Mouse (Mus musculus): ENCODE results near the gene Mtor. TPM values are rescaled to one million over a fixed set of nuclear protein-coding genes. Genes with fewer than 3 reads are reported as not detected.

Gene Mtor
- total and polyA plus RNA-seq, 3 experiments: 10.5 to 28.6 (median 24.3) TPM

- H3K9ac ChIP-seq (ENCODE audit: insufficient read depth, low read depth): no peak overlapping the region
Measured at GRCm38 (mm10) chr4:148518235-148518795, 69.9 kb downstream of the Mtor start.

GRCm38 (mm10) chr4:148523538-148523937, 75.1 kb downstream of the Mtor start:
- Histone ChIP-seq H3K4me2 (ENCODE audit: insufficient read depth, low read depth, poor library complexity, severe bottlenecking) (no peak overlapping the region), H3K9ac (ENCODE audit: insufficient read depth, low read depth) (no peak overlapping the region), H3K4me3 (replicated peaks in 1 of 3; ENCODE audit: low read depth in 2 of 3, low read length in 2 of 3, poor library complexity in 1 of 3) (no peak overlapping the region), H3K9me3 (replicated peaks; ENCODE audit: low read length) (no peaks in the 10 kb centered on the region), H3K36me3 (replicated peaks in 1 of 2; ENCODE audit: control insufficient read depth in 1 of 2, insufficient read depth in 1 of 2, low read length in 1 of 2) (peaks cover 56 to 84% of the 10 kb centered on the region in 2 experiments), H3K79me2 (replicated peaks; ENCODE audit: control insufficient read depth, extremely low read depth, insufficient read depth, poor library complexity, severe bottlenecking) (no peaks in the 10 kb centered on the region), H3K4me1 (ENCODE audit: control insufficient read depth in 1 of 2, insufficient read depth in 2 of 2) (no peaks in the 10 kb centered on the region), H3K27me3 (replicated peaks) (no peaks in the 10 kb centered on the region), H3K27ac (ENCODE audit: insufficient read depth, low read depth) (no peak overlapping the region)
- in situ Hi-C loops (cut with MboI; ENCODE audit: low pct_ligation_motif_present, low pct_unique_long_range_greater_than_20kb, low sequenced_read_pairs): no loop called here
- TF ChIP-seq NRF1 (IDR thresholded peaks at IDR 0.05; ENCODE audit: low read depth, low read length) (no peak), ZKSCAN1 (IDR thresholded peaks at IDR 0.05; ENCODE audit: borderline replicate concordance, low read depth, low read length) (no peak), JUN (IDR thresholded peaks at IDR 0.05; ENCODE audit: insufficient read depth, low read depth, low read length) (no peak), BHLHE40 (IDR thresholded peaks at IDR 0.05; ENCODE audit: low read depth, low read length) (no peak), GABPA (IDR thresholded peaks at IDR 0.05; ENCODE audit: insufficient replicate concordance, low read depth, low read length) (no peak), POLR2AphosphoS2 (IDR thresholded peaks at IDR 0.05; ENCODE audit: low read depth, low read length) (no peak), ZNF384 (IDR thresholded peaks at IDR 0.05; ENCODE audit: low read depth, low read length) (no peak), JUND (conservative IDR thresholded peaks at IDR 0.05; ENCODE audit: low read depth, low read length) (no peak)
- DNase-seq (ENCODE audit: extremely low read depth): no peak
- dilution Hi-C loops (cut with MboI; ENCODE audit: extremely low pct_ligation_motif_present, extremely low pct_unique_long_range_greater_than_20kb, low sequenced_read_pairs): no loop called here

More at GRCm38 (mm10) chr4:148518235-148518795, 69.9 kb downstream of the Mtor start:
- H3K4me2 ChIP-seq (ENCODE audit: insufficient read depth, low read depth, poor library complexity, severe bottlenecking): no peak overlapping the region
- H3K9me3 ChIP-seq (replicated peaks; ENCODE audit: low read length): no peaks in the 10 kb centered on the region
- dilution Hi-C loops (cut with MboI; ENCODE audit: extremely low pct_ligation_motif_present, extremely low pct_unique_long_range_greater_than_20kb, low sequenced_read_pairs) (no loop called here), in situ Hi-C loops (cut with MboI; ENCODE audit: low pct_ligation_motif_present, low pct_unique_long_range_greater_than_20kb, low sequenced_read_pairs) (no loop called here)
- TF ChIP-seq CTCF (conservative IDR thresholded peaks at IDR 0.05 in 1 of 2, IDR thresholded peaks at IDR 0.05 in 1 of 2; ENCODE audit: low read depth in 2 of 2, low read length in 2 of 2) (no peak), RAD21 (IDR thresholded peaks at IDR 0.05; ENCODE audit: low read depth, low read length) (no peak), ZNF384 (IDR thresholded peaks at IDR 0.05; ENCODE audit: low read depth, low read length) (no peak), HCFC1 (IDR thresholded peaks at IDR 0.05; ENCODE audit: low read depth, low read length) (no peak)
- H3K4me3 ChIP-seq (replicated peaks in 1 of 3; ENCODE audit: low read depth in 2 of 3, low read length in 2 of 3, poor library complexity in 1 of 3): no peak overlapping the region
- H3K36me3 ChIP-seq (replicated peaks in 1 of 2; ENCODE audit: control insufficient read depth in 1 of 2, insufficient read depth in 1 of 2, low read length in 1 of 2): peaks cover 53 to 83% of the 10 kb centered on the region in 2 experiments
- no peaks in the 10 kb centered on the region for H3K79me2 ChIP-seq (replicated peaks; ENCODE audit: control insufficient read depth, extremely low read depth, insufficient read depth, poor library complexity, severe bottlenecking)
- no peaks in the 10 kb centered on the region for H3K27me3 ChIP-seq (replicated peaks)
- no peak overlapping the region for H3K27ac ChIP-seq (ENCODE audit: insufficient read depth, low read depth)
- DNase-seq (ENCODE audit: extremely low read depth): no peak
- H3K4me1 ChIP-seq (ENCODE audit: control insufficient read depth in 1 of 2, insufficient read depth in 2 of 2): no peaks in the 10 kb centered on the region

GRCm38 (mm10) chr4:148527158-148527910, 78.9 kb downstream of the Mtor start:
- H3K4me2 ChIP-seq (ENCODE audit: insufficient read depth, low read depth, poor library complexity, severe bottlenecking): no peak overlapping the region
- H3K27me3 ChIP-seq (replicated peaks): no peaks in the 10 kb centered on the region
- in situ Hi-C loops (cut with MboI; ENCODE audit: low pct_ligation_motif_present, low pct_unique_long_range_greater_than_20kb, low sequenced_read_pairs): no loop called here
- no peaks in the 10 kb centered on the region for H3K79me2 ChIP-seq (replicated peaks; ENCODE audit: control insufficient read depth, extremely low read depth, insufficient read depth, poor library complexity, severe bottlenecking)
- no peaks in the 10 kb centered on the region for H3K4me1 ChIP-seq (ENCODE audit: control insufficient read depth in 1 of 2, insufficient read depth in 2 of 2)
- no peak for DNase-seq (ENCODE audit: extremely low read depth)
- dilution Hi-C loops (cut with MboI; ENCODE audit: extremely low pct_ligation_motif_present, extremely low pct_unique_long_range_greater_than_20kb, low sequenced_read_pairs): no loop called here
- no peak overlapping the region for H3K27ac ChIP-seq (ENCODE audit: insufficient read depth, low read depth)
- no peak overlapping the region for H3K9ac ChIP-seq (ENCODE audit: insufficient read depth, low read depth)
- no peaks in the 10 kb centered on the region for H3K9me3 ChIP-seq (replicated peaks; ENCODE audit: low read length)
- H3K36me3 ChIP-seq (replicated peaks in 1 of 2; ENCODE audit: control insufficient read depth in 1 of 2, insufficient read depth in 1 of 2, low read length in 1 of 2): peaks cover 59 to 89% of the 10 kb centered on the region in 2 experiments
- TF ChIP-seq ZKSCAN1 (IDR thresholded peaks at IDR 0.05; ENCODE audit: borderline replicate concordance, low read depth, low read length) (no peak), CTCF (conservative IDR thresholded peaks at IDR 0.05 in 1 of 2, IDR thresholded peaks at IDR 0.05 in 1 of 2; ENCODE audit: low read depth in 2 of 2, low read length in 2 of 2) (no peak), NRF1 (IDR thresholded peaks at IDR 0.05; ENCODE audit: low read depth, low read length) (no peak), CHD1 (IDR thresholded peaks at IDR 0.05; ENCODE audit: low read depth, low read length) (no peak), TCF12 (IDR thresholded peaks at IDR 0.05; ENCODE audit: low read depth, low read length) (no peak), RAD21 (IDR thresholded peaks at IDR 0.05; ENCODE audit: low read depth, low read length) (no peak), ELF1 (IDR thresholded peaks at IDR 0.05; ENCODE audit: low read depth, low read length) (no peak), RCOR1 (conservative IDR thresholded peaks at IDR 0.05; ENCODE audit: low read depth, low read length) (no peak), MAZ (IDR thresholded peaks at IDR 0.05; ENCODE audit: low read depth, low read length) (no peak), EP300 (IDR thresholded peaks at IDR 0.05; ENCODE audit: low read length) (no peak), SMC3 (IDR thresholded peaks at IDR 0.05; ENCODE audit: low read depth, low read length) (no peak), ZNF384 (IDR thresholded peaks at IDR 0.05; ENCODE audit: low read depth, low read length) (no peak), TBP (conservative IDR thresholded peaks at IDR 0.05; ENCODE audit: low read depth, low read length) (no peak)
- H3K4me3 ChIP-seq (replicated peaks in 1 of 3; ENCODE audit: low read depth in 2 of 3, low read length in 2 of 3, poor library complexity in 1 of 3): no peak overlapping the region

All from CH12.LX (cell line).